Mouse (Mus musculus): Measurements from ENCODE around the gene Ly6g6e. TPM values are rescaled to one million over a fixed set of nuclear protein-coding genes. Genes with fewer than 3 reads are reported as not detected.

Ly6g6e gene
- total RNA-seq, 1 experiment, result 13.4 TPM

DNA sequence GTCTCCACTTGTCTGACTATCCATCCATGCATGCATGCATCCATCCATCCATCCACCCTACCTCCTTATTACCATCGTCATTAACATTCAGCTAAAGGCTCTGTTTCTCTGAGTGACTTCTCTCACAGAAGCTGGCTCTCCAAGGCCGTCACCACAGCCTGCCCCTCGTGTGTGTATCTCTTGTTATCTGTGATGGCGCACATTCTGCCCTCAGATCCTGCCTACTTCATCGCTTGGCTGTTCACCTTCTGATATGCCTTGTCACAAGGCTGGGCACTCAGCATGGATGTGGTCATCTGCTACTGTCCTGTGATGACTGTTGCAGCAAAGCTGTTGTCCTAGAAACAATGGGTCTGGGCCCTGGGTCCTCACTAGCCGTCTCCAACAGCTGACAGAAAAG lies 28.1 kb downstream of the Ly6g6e start:
- no peak for DNase-seq (ENCODE audit: low read depth, low spot score)
- no peak overlapping the region for H3K9ac ChIP-seq (ENCODE audit: insufficient read depth, low read depth, low read length, poor library complexity, severe bottlenecking)
- H3K4me3 ChIP-seq (ENCODE audit: insufficient read depth in 1 of 2, low read depth in 1 of 2, low read length in 2 of 2, poor library complexity in 1 of 2, severe bottlenecking in 1 of 2), result no peak overlapping the region
- no peak overlapping the region for H3K27ac ChIP-seq (ENCODE audit: insufficient read depth, low read depth, low read length, poor library complexity, severe bottlenecking)
- no peaks in the 10 kb centered on the region for H3K9me3 ChIP-seq (ENCODE audit: control insufficient read depth, insufficient read depth, low read depth, low read length)
- H3K36me3 ChIP-seq (ENCODE audit: control insufficient read depth, insufficient read depth, low read length, poor library complexity, severe bottlenecking), result peaks cover 14% of the 10 kb centered on the region; the same call in 1 of the 2 replicates
- peaks cover 0 to 7% of the 10 kb centered on the region in 2 experiments; a peak in 1 of 4 replicates for H3K4me1 ChIP-seq (ENCODE audit: control insufficient read depth in 2 of 2, insufficient read depth in 2 of 2, low read length in 2 of 2, poor library complexity in 1 of 2)
- TF ChIP-seq CHD2 (IDR thresholded peaks at IDR 0.05; ENCODE audit: low read depth, low read length) (no peak), HCFC1 (IDR thresholded peaks at IDR 0.05; ENCODE audit: borderline replicate concordance, insufficient read depth, low read length) (no peak), ZC3H11A (IDR thresholded peaks at IDR 0.05; ENCODE audit: borderline replicate concordance, low read depth, low read length) (no peak), MAFK (IDR thresholded peaks at IDR 0.05; ENCODE audit: insufficient read depth, low read depth, low read length) (no peak), ZNF384 (IDR thresholded peaks at IDR 0.05; ENCODE audit: low read depth, low read length) (no peak)
- in situ Hi-C loops (cut with MboI; ENCODE audit: low sequenced_read_pairs in 2 of 2, unreplicated experiment in 2 of 2), result loop anchor here in 1 of 2 experiments (25.0 kb wide), 1 partner anchor 92 kb away; the partner anchor contains the start of genes Vars and Vwa7

DNA sequence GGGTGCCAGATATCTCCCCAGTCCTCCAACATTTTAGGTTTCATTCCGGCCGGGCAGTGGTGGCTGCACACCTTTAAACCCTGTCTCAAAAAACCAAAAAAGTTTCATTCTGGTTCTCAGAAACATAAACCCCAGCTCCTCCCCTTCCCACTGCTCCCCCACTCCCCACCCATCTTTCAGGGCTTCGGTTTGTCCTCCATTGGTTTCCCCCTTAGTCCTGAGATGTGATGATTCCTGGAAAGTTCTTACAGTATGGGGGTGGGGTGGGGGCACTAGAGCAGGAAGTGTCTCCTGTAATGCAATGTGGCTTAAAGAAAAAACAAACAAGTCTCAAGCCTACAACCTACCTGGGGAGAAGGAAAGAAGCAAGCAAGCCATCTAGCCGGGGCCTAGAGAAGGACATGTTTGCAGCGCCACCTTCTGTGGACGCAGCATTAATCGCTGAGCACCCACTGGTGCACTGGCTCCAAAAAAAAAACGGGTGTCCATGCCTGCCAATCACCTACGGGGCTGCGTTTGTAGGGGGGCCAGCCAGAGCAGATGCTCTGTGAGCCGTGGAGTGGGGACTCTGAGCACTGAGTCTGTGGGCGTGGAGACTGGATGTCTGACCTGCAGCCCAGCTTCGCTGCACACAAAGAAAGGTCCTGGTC lies 29.2 kb downstream of the Ly6g6e start:
- Histone ChIP-seq H3K4me1 (ENCODE audit: control insufficient read depth in 2 of 2, insufficient read depth in 2 of 2, low read length in 2 of 2, poor library complexity in 1 of 2) (peaks cover 0 to 3% of the 10 kb centered on the region in 2 experiments; a peak in 1 of 4 replicates), H3K9ac (ENCODE audit: insufficient read depth, low read depth, low read length, poor library complexity, severe bottlenecking) (no peak overlapping the region), H3K27ac (ENCODE audit: insufficient read depth, low read depth, low read length, poor library complexity, severe bottlenecking) (no peak overlapping the region), H3K9me3 (ENCODE audit: control insufficient read depth, insufficient read depth, low read depth, low read length) (no peaks in the 10 kb centered on the region), H3K36me3 (ENCODE audit: control insufficient read depth, insufficient read depth, low read length, poor library complexity, severe bottlenecking) (peaks cover 12% of the 10 kb centered on the region; the same call in 1 of the 2 replicates), H3K4me3 (ENCODE audit: insufficient read depth in 1 of 2, low read depth in 1 of 2, low read length in 2 of 2, poor library complexity in 1 of 2, severe bottlenecking in 1 of 2) (no peak overlapping the region; a peak in 1 of 4 replicates)
- no peak for DNase-seq (ENCODE audit: low read depth, low spot score)
- in situ Hi-C loops (cut with MboI; ENCODE audit: low sequenced_read_pairs in 2 of 2, unreplicated experiment in 2 of 2), result loop anchor here in 1 of 2 experiments (25.0 kb wide), 1 partner anchor 94 kb away; the partner anchor contains the start of genes Vars and Vwa7
- TF ChIP-seq ZC3H11A (IDR thresholded peaks at IDR 0.05; ENCODE audit: borderline replicate concordance, low read depth, low read length), result no peak; the same call in 1 of the 2 replicates
- TF ChIP-seq MAFK (IDR thresholded peaks at IDR 0.05; ENCODE audit: insufficient read depth, low read depth, low read length), result no peak
- TF ChIP-seq CHD2 (IDR thresholded peaks at IDR 0.05; ENCODE audit: low read depth, low read length), result no peak
- peak; percentile 62 for TF ChIP-seq ZNF384 (IDR thresholded peaks at IDR 0.05; ENCODE audit: low read depth, low read length)
- TF ChIP-seq HCFC1 (IDR thresholded peaks at IDR 0.05; ENCODE audit: borderline replicate concordance, insufficient read depth, low read length), result no peak

GRCm38 (mm10) chr17:35106522-35106921 lies 29.8 kb downstream of the Ly6g6e start:
- no peak overlapping the region for H3K9ac ChIP-seq (ENCODE audit: insufficient read depth, low read depth, low read length, poor library complexity, severe bottlenecking)
- H3K9me3 ChIP-seq (ENCODE audit: control insufficient read depth, insufficient read depth, low read depth, low read length), result no peaks in the 10 kb centered on the region
- TF ChIP-seq HCFC1 (IDR thresholded peaks at IDR 0.05; ENCODE audit: borderline replicate concordance, insufficient read depth, low read length) (no peak), MAFK (IDR thresholded peaks at IDR 0.05; ENCODE audit: insufficient read depth, low read depth, low read length) (no peak), ZC3H11A (IDR thresholded peaks at IDR 0.05; ENCODE audit: borderline replicate concordance, low read depth, low read length) (no peak), ZNF384 (IDR thresholded peaks at IDR 0.05; ENCODE audit: low read depth, low read length) (no peak), CHD2 (IDR thresholded peaks at IDR 0.05; ENCODE audit: low read depth, low read length) (no peak)
- peaks cover 0 to 3% of the 10 kb centered on the region in 2 experiments; a peak in 1 of 4 replicates for H3K4me1 ChIP-seq (ENCODE audit: control insufficient read depth in 2 of 2, insufficient read depth in 2 of 2, low read length in 2 of 2, poor library complexity in 1 of 2)
- in situ Hi-C loops (cut with MboI; ENCODE audit: low sequenced_read_pairs in 2 of 2, unreplicated experiment in 2 of 2), result loop anchor here in 1 of 2 experiments (25.0 kb wide), 1 partner anchor 94 kb away; the partner anchor contains the start of genes Vars and Vwa7
- peaks cover 7% of the 10 kb centered on the region; the same call in 1 of the 2 replicates for H3K36me3 ChIP-seq (ENCODE audit: control insufficient read depth, insufficient read depth, low read length, poor library complexity, severe bottlenecking)
- no peak overlapping the region for H3K27ac ChIP-seq (ENCODE audit: insufficient read depth, low read depth, low read length, poor library complexity, severe bottlenecking)
- DNase-seq (ENCODE audit: low read depth, low spot score), result no peak
- H3K4me3 ChIP-seq (ENCODE audit: insufficient read depth in 1 of 2, low read depth in 1 of 2, low read length in 2 of 2, poor library complexity in 1 of 2, severe bottlenecking in 1 of 2), result no peak overlapping the region

DNA sequence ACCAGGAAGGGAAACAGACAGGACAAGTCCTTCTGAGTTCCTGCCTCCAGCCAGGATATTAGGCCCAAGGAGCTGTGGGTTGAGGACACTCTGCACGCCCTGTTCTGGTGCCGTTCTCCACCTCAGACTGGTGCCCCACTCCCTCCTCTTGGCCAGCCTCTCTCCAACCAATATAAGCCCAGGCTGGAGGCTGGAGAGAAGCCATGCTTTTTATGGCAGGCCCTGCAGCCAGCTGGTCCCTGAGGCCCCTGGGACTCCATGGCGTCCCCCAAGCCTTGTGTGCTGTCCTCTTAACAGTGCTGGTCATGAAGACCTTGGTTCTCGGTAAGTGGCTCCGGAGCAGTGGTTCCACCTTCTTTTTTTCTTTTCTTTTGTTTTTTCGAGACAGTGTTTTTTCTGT lies 31.4 kb downstream of the Ly6g6e start, which contains the start of gene Ly6g5c:
Gene Ly6g5c, plus strand, starts transcription at position 183 of the 400 bp plus-strand sequence.
- Histone ChIP-seq H3K27ac (ENCODE audit: insufficient read depth, low read depth, low read length, poor library complexity, severe bottlenecking) (no peak within 1 kb of the TSS), H3K36me3 (ENCODE audit: control insufficient read depth, insufficient read depth, low read length, poor library complexity, severe bottlenecking) (no peaks in the 10 kb centered on the region), H3K9me3 (ENCODE audit: control insufficient read depth, insufficient read depth, low read depth, low read length) (no peaks in the 10 kb centered on the region), H3K9ac (ENCODE audit: insufficient read depth, low read depth, low read length, poor library complexity, severe bottlenecking) (no peak within 1 kb of the TSS), H3K4me3 (ENCODE audit: insufficient read depth in 1 of 2, low read depth in 1 of 2, low read length in 2 of 2, poor library complexity in 1 of 2, severe bottlenecking in 1 of 2) (no peak within 1 kb of the TSS), H3K4me1 (ENCODE audit: control insufficient read depth in 2 of 2, insufficient read depth in 2 of 2, low read length in 2 of 2, poor library complexity in 1 of 2) (peaks cover 0 to 3% of the 10 kb centered on the region in 2 experiments; a peak in 1 of 4 replicates)
- in situ Hi-C loops (cut with MboI; ENCODE audit: low sequenced_read_pairs in 2 of 2, unreplicated experiment in 2 of 2), result loop anchor here in 1 of 2 experiments (25.0 kb wide), 1 partner anchor 96 kb away; the partner anchor contains the start of genes Vars and Vwa7
- TF ChIP-seq HCFC1 (IDR thresholded peaks at IDR 0.05; ENCODE audit: borderline replicate concordance, insufficient read depth, low read length) (no peak), ZNF384 (IDR thresholded peaks at IDR 0.05; ENCODE audit: low read depth, low read length) (no peak), ZC3H11A (IDR thresholded peaks at IDR 0.05; ENCODE audit: borderline replicate concordance, low read depth, low read length) (no peak), MAFK (IDR thresholded peaks at IDR 0.05; ENCODE audit: insufficient read depth, low read depth, low read length) (no peak), CHD2 (IDR thresholded peaks at IDR 0.05; ENCODE audit: low read depth, low read length) (no peak)
- no peak for DNase-seq (ENCODE audit: low read depth, low spot score)

Measured in ES-E14 (cell line).